Mouse (Mus musculus) G1E (cell line): Measurements from ENCODE around the gene Scnm1. TPM values are rescaled to one million over a fixed set of nuclear protein-coding genes. Genes with fewer than 3 reads are reported as not detected.

Experiments
- ATAC-seq: 2 replicates; pipeline ENCODE4 v1.8.0; 2016; ENCODE audit warnings: mild to moderate bottlenecking; ENCODE audit not compliant: insufficient number of reproducible peaks, poor library complexity, low FRiP score, severe bottlenecking; ENCODE audit errors: extremely low read depth
- DNase-seq: peaks from one replicate; pipeline ENCODE4 v3.0.0; 2012; ENCODE audit warnings: low spot score
- H3K27me3 ChIP-seq: 2 replicates; pipeline ENCODE4 v1.6.1; 2012; ENCODE audit warnings: mild to moderate bottlenecking, low read length, inconsistent platforms; ENCODE audit not compliant: insufficient read depth
- H3K36me3 ChIP-seq: replicated peaks from 2 replicates; pipeline ENCODE3; 2012; ENCODE audit warnings: mild to moderate bottlenecking, inconsistent platforms
- H3K4me1 ChIP-seq: 2 replicates; pipeline ENCODE4 v1.6.1; 2012; ENCODE audit warnings: low read depth, low read length, inconsistent platforms, mixed read lengths; ENCODE audit not compliant: insufficient read depth
- H3K4me3 ChIP-seq: 2 replicates; pipeline ENCODE4 v1.5.1; 2012; ENCODE audit warnings: low read depth, mild to moderate bottlenecking, inconsistent platforms, low read length, moderate library complexity, mixed read lengths
- H3K9me3 ChIP-seq: replicated peaks from 2 replicates; pipeline ENCODE4 v1.6.1; 2012; ENCODE audit warnings: inconsistent platforms
- CTCF ChIP-seq: IDR thresholded peaks from 2 replicates; pipeline ENCODE4 v1.5.1; 2012; ENCODE audit warnings: low read depth, low read length, inconsistent platforms, mixed read lengths
- GATA1 ChIP-seq: IDR thresholded peaks from 2 replicates; pipeline ENCODE4 v1.6.1; 2012; ENCODE audit warnings: borderline replicate concordance, low read length, inconsistent platforms, mixed read lengths
- GATA2 ChIP-seq: IDR thresholded peaks from 2 replicates; pipeline ENCODE4 v1.6.1; 2012; ENCODE audit warnings: low read depth, low read length, inconsistent platforms, borderline replicate concordance
- POLR2AphosphoS5 ChIP-seq: IDR thresholded peaks from 2 replicates; pipeline ENCODE4 v1.6.1; 2012; ENCODE audit warnings: low read depth, low read length, inconsistent platforms; ENCODE audit not compliant: insufficient replicate concordance
- TAL1 ChIP-seq: conservative IDR thresholded peaks from 2 replicates; pipeline ENCODE4 v1.6.1; 2012; ENCODE audit warnings: low read depth, low read length, inconsistent platforms, mixed read lengths
- polyA plus RNA-seq: library from polyadenylated mRNA; stranded (reverse); fragments of >175 nt; gene quantifications from 2 replicates; pipeline ENCODE4 v1.2.3, GENCODE M21; 2012
- total RNA-seq, 2 experiments: library from RNA; stranded (forward) in 1 of 2; stranded (reverse) in 1 of 2; fragments of 200-1000 nt in 1 of 2; fragments of >200 nt in 1 of 2; fragmentation: Nextera tagmentation in 1 of 2; gene quantifications; 2 replicates each; pipeline ENCODE4 v1.2.3; 2014 to 2017

Gene Scnm1
- total and polyA plus RNA-seq, 3 experiments, result 8.2 to 85.9 (median 76.8) TPM

- no peak for ATAC-seq
- Histone ChIP-seq H3K4me3 (no peak overlapping the region), H3K4me1 (peaks cover 50% of the 10 kb centered on the region), H3K36me3 (no peaks in the 10 kb centered on the region), H3K27me3 (peaks cover 68% of the 10 kb centered on the region), H3K9me3 (no peaks in the 10 kb centered on the region)
- DNase-seq, result no peak
- no peak for TF ChIP-seq GATA2
Measured at GRCm38 (mm10) chr3:95163419-95164255, 29.8 kb upstream of the Scnm1 start.

GRCm38 (mm10) chr3:95162345-95162628 lies 28.5 kb upstream of the Scnm1 start:
- Histone ChIP-seq H3K4me1 (peaks cover 45% of the 10 kb centered on the region), H3K4me3 (no peak overlapping the region), H3K9me3 (no peaks in the 10 kb centered on the region), H3K27me3 (peaks cover 56% of the 10 kb centered on the region), H3K36me3 (no peaks in the 10 kb centered on the region)
- ATAC-seq (no peak), DNase-seq (no peak)
- TF ChIP-seq POLR2AphosphoS5 (no peak), GATA2 (no peak), GATA1 (no peak), TAL1 (no peak), CTCF (no peak)

- no peaks in the 10 kb centered on the region for H3K9me3 ChIP-seq
- no peak for DNase-seq
- ATAC-seq, result no peak
- no peaks in the 10 kb centered on the region for H3K36me3 ChIP-seq
- H3K4me3 ChIP-seq, result no peak overlapping the region; the same call in 1 of the 2 replicates
- peaks cover 45% of the 10 kb centered on the region for H3K4me1 ChIP-seq
- TF ChIP-seq GATA2 (no peak), POLR2AphosphoS5 (no peak)
- H3K27me3 ChIP-seq, result peaks cover 56% of the 10 kb centered on the region
Measured at GRCm38 (mm10) chr3:95161618-95162344, 28.0 kb upstream of the Scnm1 start.

GRCm38 (mm10) chr3:95161041-95161551 lies 27.3 kb upstream of the Scnm1 start:
- Histone ChIP-seq H3K9me3 (no peaks in the 10 kb centered on the region), H3K4me1 (peaks cover 45% of the 10 kb centered on the region), H3K4me3 (peak overlapping the region; percentile 74; the same call in 1 of the 2 replicates), H3K27me3 (peaks cover 55% of the 10 kb centered on the region), H3K36me3 (no peaks in the 10 kb centered on the region)
- ATAC-seq (no peak), DNase-seq (no peak)
- TF ChIP-seq TAL1 (no peak), CTCF (no peak), GATA2 (no peak), POLR2AphosphoS5 (no peak), GATA1 (no peak)

GRCm38 (mm10) chr3:95159987-95160963 lies 26.5 kb upstream of the Scnm1 start, which contains the start of gene Sema6c:
Gene Sema6c (plus strand): TSS chr3:95160457.
- ATAC-seq, result peak; percentile 99
- peak; percentile 100 for DNase-seq
- Histone ChIP-seq H3K36me3 (no peaks in the 10 kb centered on the region), H3K4me3 (peak within 1 kb of the TSS; percentile 74), H3K27me3 (peaks cover 51% of the 10 kb centered on the region), H3K4me1 (peaks cover 45% of the 10 kb centered on the region), H3K9me3 (no peaks in the 10 kb centered on the region)
- TF ChIP-seq GATA1 (no peak), POLR2AphosphoS5 (no peak), TAL1 (no peak), CTCF (no peak), GATA2 (no peak)
